26 mouse cellular contexts compared by ENCODE assay signal in the genomic region with DNA sequence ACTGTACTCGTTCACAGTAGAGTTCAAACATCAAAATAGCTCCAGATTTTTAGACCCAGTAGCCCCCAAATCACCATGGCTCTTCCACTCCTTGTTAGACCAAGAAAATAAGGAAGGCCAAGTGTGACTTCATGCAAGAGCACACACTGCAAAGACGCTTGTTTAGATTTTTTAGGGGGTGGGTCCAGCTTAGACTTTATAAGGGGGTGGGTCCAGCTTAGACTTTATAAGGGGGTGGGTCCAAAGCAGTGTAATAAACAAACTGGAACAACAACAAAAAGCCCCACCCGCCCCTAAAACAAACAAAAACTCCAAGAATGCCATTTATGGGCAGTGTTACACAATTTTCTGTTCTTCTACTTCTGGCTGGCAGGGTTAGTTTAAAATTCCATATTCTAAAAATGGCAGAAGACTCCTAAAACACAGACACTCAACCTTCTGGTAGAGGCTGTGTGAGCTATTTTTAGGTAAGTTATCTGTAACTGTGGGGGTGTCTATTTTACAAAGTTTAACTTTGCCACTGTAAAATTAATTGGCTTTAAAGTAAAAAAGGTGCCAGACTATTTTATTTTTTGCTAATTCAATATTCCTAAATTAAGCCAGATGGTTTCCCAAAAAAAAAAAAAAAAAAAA. TPM values are rescaled to one million over a fixed set of nuclear protein-coding genes. Genes with fewer than 3 reads are reported as not detected.
DNase-seq lines count a peak whose midpoint lies in the region; ATAC-seq and TF ChIP-seq lines count a peak whose summit lies in the region.
"Had no signal": no experiment of that assay in that cellular context is flagged by ENCODE, and none has a peak within 500 bp of the region (broad histone marks: within the 10 kb centered on the region; RNA-seq: fewer than 3 reads in every experiment).

No protein-coding gene starts in this region.

- H3K4me3 ChIP-seq in layer of hippocampus, adult 2 months: no peak overlapping the region
- no peak overlapping the region for H3K4me3 ChIP-seq in lung, embryonic 15.5 days
- no peak overlapping the region for H3K4me3 ChIP-seq in stomach, embryonic 16.5 days (replicated peaks; ENCODE audit: low read length)
- no peak overlapping the region for H3K4me3 ChIP-seq in stomach, postnatal 0 days (ENCODE audit: low read depth, low read length)
- H3K4me3 ChIP-seq: embryonic facial prominence, embryonic 10.5 days; embryonic facial prominence, embryonic 13.5 days; erythroblast, embryonic 14.5 days; forebrain, embryonic 12.5 days; gastrocnemius, adult 2 months; hindbrain, embryonic 12.5 days; hindbrain, embryonic 15.5 days had no signal

- H3K36me3 ChIP-seq in lung, embryonic 15.5 days: peaks cover 54% of the 10 kb centered on the region
- H3K36me3 ChIP-seq in stomach, embryonic 16.5 days (ENCODE audit: control insufficient read depth, insufficient read depth, low read length): peaks cover 44% of the 10 kb centered on the region
- peaks cover 40% of the 10 kb centered on the region for H3K36me3 ChIP-seq in stomach, postnatal 0 days (ENCODE audit: control insufficient read depth, insufficient read depth, low read length)

- peak overlapping the region; percentile 33; the same call in 1 of the 2 replicates for H3K27ac ChIP-seq in layer of hippocampus, adult 2 months
- peak overlapping the region; percentile 53 for H3K27ac ChIP-seq in lung, embryonic 15.5 days
- H3K27ac ChIP-seq in stomach, embryonic 16.5 days (ENCODE audit: low read length): 0 out of 2 replicates have a peak overlapping the region, but pooled peaks have one; percentile 27
- no peak overlapping the region; the same call in 1 of the 2 replicates for H3K27ac ChIP-seq in stomach, postnatal 0 days (replicated peaks)
- H3K27ac ChIP-seq: embryonic facial prominence, embryonic 10.5 days; embryonic facial prominence, embryonic 13.5 days; forebrain, embryonic 12.5 days; gastrocnemius, adult 2 months; hindbrain, embryonic 12.5 days; hindbrain, embryonic 15.5 days had no signal

- H3K4me2 ChIP-seq in lung, embryonic 15.5 days: no peak overlapping the region
- H3K4me2 ChIP-seq in stomach, embryonic 16.5 days (ENCODE audit: low read depth, low read length): no peak overlapping the region
- no peak overlapping the region for H3K4me2 ChIP-seq in stomach, postnatal 0 days (replicated peaks; ENCODE audit: low read depth)
- H3K4me2 ChIP-seq: embryonic facial prominence, embryonic 13.5 days; forebrain, embryonic 12.5 days; heart, embryonic 11.5 days; hindbrain, embryonic 12.5 days; hindbrain, embryonic 15.5 days had no signal

- no peak overlapping the region for H3K9ac ChIP-seq in lung, embryonic 15.5 days
- no peak overlapping the region for H3K9ac ChIP-seq in stomach, embryonic 16.5 days (ENCODE audit: low read length)
- H3K9ac ChIP-seq in stomach, postnatal 0 days (ENCODE audit: low read length): no peak overlapping the region
- H3K9ac ChIP-seq: embryonic facial prominence, embryonic 13.5 days; forebrain, embryonic 12.5 days; hindbrain, embryonic 12.5 days; hindbrain, embryonic 15.5 days had no signal

- no peaks in the 10 kb centered on the region for H3K4me1 ChIP-seq in lung, embryonic 15.5 days
- no peaks in the 10 kb centered on the region for H3K4me1 ChIP-seq in stomach, embryonic 16.5 days (ENCODE audit: control insufficient read depth, insufficient read depth, low read length)
- no peaks in the 10 kb centered on the region for H3K4me1 ChIP-seq in stomach, postnatal 0 days (replicated peaks; ENCODE audit: control insufficient read depth, insufficient read depth)
- H3K4me1 ChIP-seq: embryonic facial prominence, embryonic 10.5 days; embryonic facial prominence, embryonic 13.5 days; forebrain, embryonic 12.5 days; hindbrain, embryonic 12.5 days; hindbrain, embryonic 15.5 days had no signal

- no peak for DNase-seq in layer of hippocampus, adult 2 months (ENCODE audit: low spot score in 2 of 2)
- no peak for DNase-seq in layer of hippocampus, adult 18-20 months (ENCODE audit: low spot score in 2 of 2)
- DNase-seq in lung, postnatal 4 days: no peak
- no peak for DNase-seq in stomach, postnatal 0 days (ENCODE audit: low spot score)
- DNase-seq: adrenal gland, adult 2 months; adrenal gland, postnatal 14 days; B cell, adult 2 months; cerebellum, adult 18-20 months; cerebellum, adult 9-11 months; cerebellum, postnatal 25 days; embryo, embryonic 11 days; gastrocnemius, adult 2 months; gastrocnemius, postnatal 14 days; heart, adult 11 months had no signal

- no peak for TF ChIP-seq EP300 in stomach, postnatal 0 days (optimal IDR thresholded peaks at IDR 0.05)

- no peak for TF ChIP-seq CTCF in layer of hippocampus, adult 2 months (conservative IDR thresholded peaks at IDR 0.05)
- TF ChIP-seq CTCF in stomach, postnatal 0 days (IDR thresholded peaks at IDR 0.05; ENCODE audit: low read depth): no peak

- ATAC-seq in lung, embryonic 15.5 days (ENCODE audit: borderline replicate concordance, extremely low read depth, low FRiP score, low TSS enrichment): peak; percentile 67; the same call in 1 of the 2 replicates
- ATAC-seq in stomach, embryonic 16.5 days (ENCODE audit: insufficient read depth, low FRiP score): no peak
- ATAC-seq in stomach, postnatal 0 days (ENCODE audit: low FRiP score, low TSS enrichment): no peak; the same call in 1 of the 2 replicates
- no peak for ATAC-seq in cerebellum, adult (ENCODE audit: insufficient number of reproducible peaks, low FRiP score, low TSS enrichment)
- ATAC-seq: forebrain, embryonic 16.5 days had no signal

- no peaks in the 10 kb centered on the region for H3K9me3 ChIP-seq in lung, embryonic 15.5 days
- H3K9me3 ChIP-seq in stomach, embryonic 16.5 days (replicated peaks; ENCODE audit: control insufficient read depth, low read length): no peaks in the 10 kb centered on the region
- H3K9me3 ChIP-seq in stomach, postnatal 0 days (ENCODE audit: control insufficient read depth, low read length): no peaks in the 10 kb centered on the region
- H3K9me3 ChIP-seq: embryonic facial prominence, embryonic 10.5 days; embryonic facial prominence, embryonic 13.5 days; forebrain, embryonic 12.5 days; hindbrain, embryonic 12.5 days; hindbrain, embryonic 15.5 days had no signal

- 66% methylated on average over 3 of the region's 3 CpGs for WGBS in lung, embryonic 15.5 days
- 71% methylated on average over 3 of the region's 3 CpGs for WGBS in stomach, embryonic 16.5 days
- WGBS in stomach, postnatal 0 days: 61% methylated on average over 3 of the region's 3 CpGs

- H3K27me3 ChIP-seq in lung, embryonic 15.5 days: no peaks in the 10 kb centered on the region
- no peaks in the 10 kb centered on the region for H3K27me3 ChIP-seq in stomach, embryonic 16.5 days (ENCODE audit: control insufficient read depth, insufficient read depth, low read length)
- no peaks in the 10 kb centered on the region for H3K27me3 ChIP-seq in stomach, postnatal 0 days (ENCODE audit: control insufficient read depth, insufficient read depth, low read length)
- H3K27me3 ChIP-seq: embryonic facial prominence, embryonic 13.5 days; forebrain, embryonic 12.5 days; hindbrain, embryonic 12.5 days; hindbrain, embryonic 15.5 days had no signal

RNA-seq across cellular contexts. Expression of a gene that starts 38.9 kb away (rescaled TPM):
- total RNA-seq in layer of hippocampus, adult 2 months (2021): 1 to 10 TPM; 3.9 to 5.0 TPM
- 1 to 10 TPM; 3.6 to 3.7 TPM for total RNA-seq in layer of hippocampus, adult 18-20 months (2021)
- 0.79 and 1.5 TPM in 2 replicates for polyA plus RNA-seq in lung, embryonic 15.5 days (2015; fragmentation: Nextera tagmentation; extraction: Ambion mirVana)
- polyA plus RNA-seq in stomach, embryonic 16.5 days (2015; fragmentation: Nextera tagmentation; extraction: Ambion mirVana): 0.49 and 0.56 TPM in 2 replicates
- polyA plus RNA-seq in stomach, postnatal 0 days (2015; fragmentation: Nextera tagmentation; extraction: Ambion mirVana): 0.25 and 0.42 TPM in 2 replicates
- total RNA-seq: MEL had no signal
- polyA plus RNA-seq: erythroblast, embryonic 14.5 days had no signal
